Mouse (Mus musculus): ENCODE results near the gene Fam222b.

The Fam222b gene

GRCm38 (mm10) chr11:78172034-78172747, 77.7 kb downstream of the Fam222b start:
- ChIA-PET POLR2A (interaction anchor here (0.6 to 19.7 kb wide), 35 partner anchors 6 to 201 kb away, joined by 3 to 461 read pairs (median 4); partner anchors contain the start of genes Rpl23a (in 4 of the 4), Eral1 (in 2 of the 4), Nek8 (in 2 of the 4) and Tlcd1 (in 2 of the 4)), CTCF (interaction anchor here (0.5 to 6.5 kb wide), 46 partner anchors 8 to 349 kb away, joined by 3 to 85 read pairs (median 4); partner anchors contain the start of genes Dhrs13 (in 1 of the 4), Eral1 (in 1 of the 4), Fam222b (in 1 of the 4) and Pigs (in 1 of the 4))

GRCm38 (mm10) chr11:78172748-78173383, 78.4 kb downstream of the Fam222b start:
- CTCF ChIA-PET: interaction anchor here (0.5 to 6.5 kb wide), 27 partner anchors 9 to 346 kb away, joined by 3 to 85 read pairs (median 6); partner anchors contain the start of genes Dhrs13 (in 1 of the 4), Eral1 (in 1 of the 4), Fam222b (in 1 of the 4) and Pigs (in 1 of the 4)
- POLR2A ChIA-PET: interaction anchor here in 3 of 4 experiments (0.6 to 19.7 kb wide), 13 partner anchors 6 to 691 kb away, joined by 3 to 461 read pairs (median 10); partner anchors contain the start of genes Nek8 (in 2 of the 3), Rpl23a (in 2 of the 3), Tlcd1 (in 2 of the 3) and Traf4 (in 2 of the 3)

- CTCF ChIA-PET: interaction anchor here in 2 of 4 experiments (0.7 to 2.3 kb wide), 4 partner anchors 9 to 1158 kb away, joined by 3 to 14 read pairs (median 5); partner anchors contain the start of gene Rpl23a (in 1 of the 2)
- POLR2A ChIA-PET: interaction anchor here in 3 of 4 experiments (0.6 to 19.7 kb wide), 14 partner anchors 4 to 519 kb away, joined by 3 to 461 read pairs (median 4); partner anchors contain the start of genes Rpl23a (in 2 of the 3), Traf4 (in 2 of the 3), Nek8 (in 1 of the 3) and Pipox (in 1 of the 3)
Observed at GRCm38 (mm10) chr11:78174506-78174905, 80.0 kb downstream of the Fam222b start.

- POLR2A ChIA-PET: interaction anchor here in 3 of 4 experiments (0.6 to 19.7 kb wide), 73 partner anchors 3 to 490 kb away, joined by 3 to 461 read pairs (median 4); partner anchors contain the start of genes Phf12 (in 3 of the 3), Eral1 (in 2 of the 3), Rab34 (in 2 of the 3) and Rpl23a (in 2 of the 3)
- CTCF ChIA-PET: interaction anchor here in 3 of 4 experiments (0.5 to 3.6 kb wide), 31 partner anchors 9 to 668 kb away, joined by 3 to 35 read pairs (median 3); partner anchors contain the start of genes Pigs (in 1 of the 3) and Traf4 (in 1 of the 3)
Observed at GRCm38 (mm10) chr11:78175771-78176401, 81.4 kb downstream of the Fam222b start.

GRCm38 (mm10) chr11:78176402-78176862, 82.0 kb downstream of the Fam222b start, which contains the start of the genes Nek8 and Tlcd1:
TSS of gene Nek8 (minus strand) at chr11:78176675.
TSS of gene Tlcd1 (plus strand) at chr11:78176711.
- ChIA-PET CTCF (interaction anchor here (0.5 to 3.6 kb wide), 29 partner anchors 9 to 669 kb away, joined by 3 to 35 read pairs (median 3); partner anchors contain the start of genes Pigs (in 1 of the 4) and Traf4 (in 1 of the 4)), POLR2A (interaction anchor here in 3 of 4 experiments (0.5 to 16.1 kb wide), 72 partner anchors 10 to 491 kb away, joined by 3 to 461 read pairs (median 4); partner anchors contain the start of genes Phf12 (in 3 of the 3), Eral1 (in 2 of the 3), Traf4 (in 2 of the 3) and Fam222b (in 1 of the 3))

- ChIA-PET CTCF (interaction anchor here (0.6 to 3.6 kb wide), 26 partner anchors 10 to 351 kb away, joined by 3 to 35 read pairs (median 3); partner anchors contain the start of genes Flot2 (in 1 of the 4) and Traf4 (in 1 of the 4)), POLR2A (interaction anchor here (0.5 to 16.1 kb wide), 72 partner anchors 10 to 491 kb away, joined by 3 to 461 read pairs (median 4); partner anchors contain the start of genes Eral1 (in 3 of the 4), Phf12 (in 3 of the 4), Rab34 (in 2 of the 4) and Traf4 (in 2 of the 4))
Observed at GRCm38 (mm10) chr11:78176905-78177331, 82.5 kb downstream of the Fam222b start.

- ChIA-PET CTCF (interaction anchor here (0.5 to 3.6 kb wide), 23 partner anchors 10 to 351 kb away, joined by 3 to 35 read pairs (median 4); partner anchors contain the start of genes Dhrs13 (in 1 of the 4), Flot2 (in 1 of the 4) and Traf4 (in 1 of the 4)), POLR2A (interaction anchor here (0.7 to 16.1 kb wide), 55 partner anchors 9 to 350 kb away, joined by 3 to 461 read pairs (median 5); partner anchors contain the start of genes Eral1 (in 2 of the 4), Phf12 (in 2 of the 4), Rab34 (in 2 of the 4) and Traf4 (in 2 of the 4))
Observed at GRCm38 (mm10) chr11:78177437-78177836, 83.0 kb downstream of the Fam222b start.

GRCm38 (mm10) chr11:78177903-78178858, 83.7 kb downstream of the Fam222b start:
- CTCF ChIA-PET: interaction anchor here in 3 of 4 experiments (0.5 to 3.6 kb wide), 24 partner anchors 11 to 352 kb away, joined by 3 to 35 read pairs (median 3); partner anchors contain the start of genes Dhrs13 (in 1 of the 3), Flot2 (in 1 of the 3), Pipox (in 1 of the 3) and Traf4 (in 1 of the 3)

GRCm38 (mm10) chr11:78178859-78179437, 84.5 kb downstream of the Fam222b start:
- POLR2A ChIA-PET: interaction anchor here (0.6 to 16.1 kb wide), 39 partner anchors 8 to 285 kb away, joined by 3 to 461 read pairs (median 5); partner anchors contain the start of genes Phf12 (in 2 of the 4), Proca1 (in 2 of the 4), Rab34 (in 2 of the 4) and Traf4 (in 2 of the 4)
- CTCF ChIA-PET: interaction anchor here in 2 of 4 experiments (0.6 to 3.6 kb wide), 11 partner anchors 12 to 353 kb away, joined by 3 to 35 read pairs (median 7); partner anchors contain the start of genes Dhrs13 (in 1 of the 2), Pipox (in 1 of the 2) and Traf4 (in 1 of the 2)

More at GRCm38 (mm10) chr11:78177903-78178858, 83.7 kb downstream of the Fam222b start:
- POLR2A ChIA-PET: interaction anchor here (0.6 to 16.1 kb wide), 56 partner anchors 9 to 351 kb away, joined by 3 to 461 read pairs (median 6); partner anchors contain the start of genes Eral1 (in 2 of the 4), Phf12 (in 2 of the 4), Rab34 (in 2 of the 4) and Sdf2 (in 2 of the 4)

- ChIA-PET POLR2A (interaction anchor here (0.8 to 16.1 kb wide), 35 partner anchors 8 to 232 kb away, joined by 3 to 461 read pairs (median 4); partner anchors contain the start of genes Phf12 (in 2 of the 4), Proca1 (in 2 of the 4), Rab34 (in 2 of the 4) and Traf4 (in 2 of the 4)), CTCF (interaction anchor here in 1 of 4 experiments (0.6 to 2.9 kb wide), 3 partner anchors 16 to 160 kb away, joined by 3 to 10 read pairs (median 4); no protein-coding TSS in a partner anchor)
Observed at GRCm38 (mm10) chr11:78179438-78179999, 85.1 kb downstream of the Fam222b start.

GRCm38 (mm10) chr11:78180081-78180761, 85.8 kb downstream of the Fam222b start:
- CTCF ChIA-PET: interaction anchor here in 1 of 4 experiments (0.8 kb wide), 1 partner anchor 21 kb away, joined by 3 read pairs; no protein-coding TSS in a partner anchor

GRCm38 (mm10) chr11:78181830-78182357, 87.4 kb downstream of the Fam222b start:
- ChIA-PET CTCF (no interaction called here), POLR2A (interaction anchor here (0.6 to 16.1 kb wide), 32 partner anchors 8 to 508 kb away, joined by 3 to 461 read pairs (median 13); partner anchors contain the start of genes Fam222b (in 2 of the 4), Phf12 (in 2 of the 4), Proca1 (in 2 of the 4) and Traf4 (in 2 of the 4))

More at GRCm38 (mm10) chr11:78180081-78180761, 85.8 kb downstream of the Fam222b start:
- POLR2A ChIA-PET: interaction anchor here (0.6 to 16.1 kb wide), 40 partner anchors 7 to 572 kb away, joined by 3 to 461 read pairs (median 4); partner anchors contain the start of genes Eral1 (in 2 of the 4), Phf12 (in 2 of the 4), Proca1 (in 2 of the 4) and Traf4 (in 2 of the 4)

- ChIA-PET CTCF (interaction anchor here in 2 of 4 experiments (0.7 to 2.5 kb wide), 4 partner anchors 12 to 1839 kb away, joined by 3 to 29 read pairs (median 4); no protein-coding TSS in a partner anchor), POLR2A (interaction anchor here (0.9 to 16.1 kb wide), 69 partner anchors 8 to 509 kb away, joined by 3 to 461 read pairs (median 6); partner anchors contain the start of genes Phf12 (in 3 of the 4), Traf4 (in 3 of the 4), Aldoc (in 2 of the 4) and Eral1 (in 2 of the 4))
Observed at GRCm38 (mm10) chr11:78182450-78182849, 88.0 kb downstream of the Fam222b start.

Measured in embryonic stem cell, embryonic (primary cell).